Mouse (Mus musculus) c-Kit-positive CD71-positive TER-119-negative erythroid progenitor cells, embryonic 14.5 days (primary cell): ENCODE measurements at regions not wholly inside any gene's neighbourhood (a gene's known extent, or its start where the extent isn't known, plus 50 kb on each side); places are given as distances from the start of the nearest gene placed in this dataset.

Experiments used
- DNase-seq: peaks from one replicate; pipeline ENCODE4 v3.0.0-alpha.2; 2013; ENCODE audit warnings: low read depth

DNA sequence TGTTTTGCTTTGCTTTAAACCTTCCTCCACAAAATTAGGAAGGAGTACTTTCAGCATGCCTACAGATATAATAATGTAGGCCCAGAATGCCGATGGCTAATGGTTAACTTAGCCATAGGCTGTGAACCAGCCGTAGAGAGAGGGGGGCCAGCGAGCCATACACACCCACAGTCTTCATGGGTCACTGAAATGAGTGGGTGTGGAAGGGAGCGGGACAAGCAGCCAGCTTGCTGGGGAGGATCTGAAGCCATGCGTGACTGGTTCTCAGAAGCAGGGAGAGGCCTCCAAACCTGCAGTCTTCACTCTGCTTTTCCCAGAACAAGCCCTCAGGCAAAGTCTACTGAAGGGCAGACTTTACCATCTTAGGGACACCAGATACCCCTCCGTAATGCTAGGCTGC, 50.8 kb upstream of the Ptpn13 start:
- no peak for DNase-seq

DNA sequence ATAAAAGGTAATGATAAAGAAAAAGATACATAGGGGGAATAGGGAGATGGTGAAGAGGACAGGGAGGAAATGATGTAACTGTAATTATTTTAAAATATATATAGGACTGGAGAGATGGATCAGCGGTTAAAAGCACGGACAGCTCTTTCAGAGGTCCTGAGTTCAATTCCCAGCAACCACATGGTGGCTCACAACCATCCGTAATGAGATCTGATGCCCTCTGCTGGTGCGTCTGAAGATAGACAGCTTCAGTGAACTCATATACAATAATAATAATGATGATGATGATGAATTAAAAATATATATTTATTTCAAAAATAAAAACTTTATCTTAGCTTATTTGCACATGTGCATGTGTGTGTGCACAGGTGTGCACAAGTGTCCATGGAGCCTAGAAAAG, 51.9 kb upstream of the Ptpn13 start:
- no peak for DNase-seq

DNA sequence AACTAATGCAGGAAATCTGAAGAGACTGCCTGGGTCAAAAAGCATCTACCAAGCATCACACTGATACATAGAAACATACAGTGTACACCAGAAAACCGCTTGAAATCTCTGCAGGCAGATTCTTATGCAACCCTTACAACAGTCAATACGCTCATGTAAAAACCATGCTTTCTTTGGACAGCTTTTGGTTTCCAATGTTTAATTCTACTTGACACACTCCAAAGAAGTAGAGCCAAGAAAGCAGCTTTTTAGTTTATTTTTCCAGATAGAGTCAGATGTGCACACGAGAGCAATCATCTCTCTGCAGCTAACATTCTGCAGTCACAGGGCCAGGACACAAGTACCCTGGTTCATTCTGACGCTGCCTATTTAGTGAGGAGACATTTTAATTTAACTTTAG, 54.5 kb upstream of the Ptpn13 start:
- no peak for DNase-seq

DNA sequence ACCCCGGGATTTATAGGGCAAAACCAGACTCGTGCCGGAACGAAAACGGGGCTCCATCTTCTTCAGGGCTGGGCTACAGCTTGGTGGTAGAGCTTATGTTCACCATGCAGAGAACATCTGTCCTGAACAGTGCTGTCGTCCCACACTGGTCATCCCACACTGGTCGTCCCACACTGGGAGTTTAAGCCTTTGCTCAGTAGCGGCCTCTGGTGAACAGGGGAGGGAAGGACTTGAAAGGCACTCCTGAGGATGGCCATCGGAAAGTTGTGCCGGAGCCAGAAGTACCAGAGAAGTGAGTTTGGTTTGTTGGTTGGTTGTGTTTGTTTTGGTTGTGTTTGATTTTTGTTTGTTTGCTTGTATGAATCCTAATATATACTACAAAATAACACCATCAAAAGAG, 56.0 kb upstream of the Ptpn13 start:
- no peak for DNase-seq

DNA sequence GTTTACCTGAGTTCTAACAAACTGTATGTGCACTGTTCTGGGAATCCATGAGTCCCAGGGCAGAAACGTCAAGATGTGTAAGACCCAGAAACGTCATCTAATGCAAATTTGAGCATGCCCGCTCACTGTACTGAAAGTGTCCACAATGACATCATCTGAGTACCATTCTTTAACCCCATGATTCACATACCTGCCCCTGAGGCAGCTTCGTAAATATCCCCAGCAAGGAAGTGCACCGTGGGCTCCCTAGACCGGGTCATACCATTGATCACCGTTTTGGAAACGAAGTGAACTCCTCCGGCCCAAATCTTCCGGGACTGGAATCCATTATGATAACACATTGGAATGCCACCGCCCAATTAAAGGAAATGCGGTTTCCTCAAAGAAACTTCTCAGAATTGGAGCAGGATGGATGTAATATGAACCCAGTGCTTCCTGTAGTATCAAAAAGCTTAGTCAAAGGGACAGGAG, 57.8 kb upstream of the Ptpn13 start:
- DNase-seq = no peak

DNA sequence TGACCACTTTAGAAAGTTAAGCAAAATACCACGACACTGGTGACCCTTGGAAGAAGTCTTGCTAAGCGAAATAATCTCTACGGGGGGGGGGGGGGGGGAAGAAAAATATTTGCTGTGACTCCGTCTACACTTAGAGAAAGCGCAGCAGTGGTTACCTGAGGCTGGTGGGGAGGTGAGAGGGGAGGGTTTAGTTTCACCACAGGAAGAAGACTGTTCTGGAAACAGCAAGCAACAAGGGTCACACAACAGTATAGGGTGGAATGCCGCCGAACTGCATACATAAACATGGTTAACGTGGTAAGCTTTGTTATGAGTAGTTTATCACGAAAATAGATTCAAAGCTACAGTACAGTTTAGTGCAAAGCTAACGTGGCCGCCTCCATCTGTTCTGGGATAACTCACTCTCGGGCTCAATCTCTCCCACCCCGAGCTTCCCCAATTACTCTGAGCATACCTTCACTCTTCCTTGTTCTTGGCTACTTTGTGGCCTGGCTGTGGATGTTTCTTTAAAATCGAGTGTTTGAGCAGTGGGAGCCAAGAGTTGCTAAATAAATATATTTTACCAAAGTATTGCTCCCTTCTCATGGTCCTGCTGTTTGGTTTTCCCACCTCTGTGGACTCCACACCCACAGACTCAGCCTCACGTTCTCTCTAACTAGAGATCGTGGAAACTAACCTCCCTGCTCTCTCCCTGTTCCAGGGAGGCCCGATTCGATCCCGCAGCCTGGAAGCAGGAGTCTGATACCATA, 59.1 kb upstream of the Ptpn13 start:
- no peak for DNase-seq

DNA sequence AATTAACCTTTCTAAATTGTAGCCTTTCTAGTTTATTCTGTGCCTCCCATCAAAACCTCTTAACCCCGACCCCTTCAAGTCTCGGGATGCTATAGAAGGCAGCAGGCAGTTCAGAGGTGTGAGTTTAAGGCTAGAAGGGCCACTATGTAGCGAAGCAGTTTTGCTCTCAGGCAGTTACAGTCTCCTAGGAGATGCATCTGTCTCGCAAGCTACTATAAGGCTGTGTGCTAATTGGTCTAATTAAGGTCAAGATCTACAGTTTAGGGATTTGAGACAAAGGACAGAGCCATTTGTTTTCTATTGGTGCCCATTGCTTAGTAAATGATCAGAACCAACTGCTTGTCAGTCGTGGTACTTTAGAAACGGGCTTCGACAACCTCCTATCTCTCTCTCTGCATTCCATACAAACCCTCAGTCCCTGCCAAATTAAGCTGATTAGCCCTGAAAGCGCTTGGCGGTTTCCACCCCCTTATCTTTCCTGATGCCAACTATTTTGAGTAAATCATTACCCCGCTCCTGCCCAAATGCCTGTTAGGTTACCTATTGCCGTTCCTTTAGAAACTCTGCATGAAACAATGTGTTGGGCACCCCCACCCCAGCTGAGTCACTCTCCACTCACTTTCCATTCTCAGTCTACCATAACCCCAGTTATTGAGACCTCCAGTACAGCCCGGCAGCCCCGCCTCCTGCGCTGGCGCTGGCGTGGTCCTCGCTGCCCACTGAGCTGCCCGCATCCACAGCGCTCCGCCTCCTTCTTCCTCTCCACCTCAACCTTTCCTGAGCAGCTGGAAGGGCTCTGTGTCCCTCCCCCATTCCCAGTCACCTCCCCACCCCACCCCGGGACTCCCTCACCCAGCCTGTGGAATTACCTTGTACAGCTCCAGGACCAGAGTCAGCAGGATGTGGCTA, 59.9 kb upstream of the Ptpn13 start:
- DNase-seq = no peak

DNA sequence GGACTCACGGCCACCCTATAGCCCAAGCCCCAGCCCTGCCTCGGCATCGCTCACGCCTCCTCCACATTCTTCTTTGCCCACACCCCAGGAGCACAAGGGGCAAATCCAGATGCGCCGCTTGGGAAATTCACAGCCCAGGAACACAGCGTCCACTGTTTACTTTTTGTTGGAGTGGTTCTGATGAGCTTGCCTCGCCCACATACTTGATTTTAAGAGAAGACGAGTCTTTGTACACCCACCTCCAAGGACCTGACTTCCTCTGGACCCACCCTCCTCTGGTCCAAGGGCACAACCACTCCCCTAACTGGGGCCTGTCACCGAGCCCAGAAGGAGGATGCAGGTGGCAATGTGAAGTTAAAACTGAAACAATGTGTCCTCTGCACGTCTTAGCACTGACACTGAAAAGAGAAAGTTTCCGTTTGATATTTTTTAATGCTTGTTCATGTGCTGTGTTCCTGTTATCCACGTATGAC, 64.2 kb upstream of the Ptpn13 start:
- no peak for DNase-seq

DNA sequence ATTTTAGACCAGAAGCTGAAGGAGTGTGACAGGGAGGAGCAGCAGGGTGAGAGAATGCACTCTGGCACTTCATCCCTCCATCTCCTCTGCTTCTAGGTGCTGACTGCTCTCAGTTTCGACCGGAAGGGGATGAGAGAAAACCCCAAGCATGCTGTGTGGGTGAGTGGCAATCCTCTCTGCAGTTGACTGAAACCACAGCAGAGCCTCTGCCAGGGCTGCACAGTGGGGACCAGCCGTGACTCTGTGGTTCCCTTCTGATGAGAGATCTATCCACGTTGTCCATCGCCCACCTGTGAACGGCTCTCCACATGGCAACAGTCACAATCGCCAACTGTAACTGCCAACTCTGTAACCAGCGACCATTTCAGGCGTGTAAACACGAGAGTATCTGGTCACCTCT, 64.6 kb upstream of the Ptpn13 start:
- no peak for DNase-seq

DNA sequence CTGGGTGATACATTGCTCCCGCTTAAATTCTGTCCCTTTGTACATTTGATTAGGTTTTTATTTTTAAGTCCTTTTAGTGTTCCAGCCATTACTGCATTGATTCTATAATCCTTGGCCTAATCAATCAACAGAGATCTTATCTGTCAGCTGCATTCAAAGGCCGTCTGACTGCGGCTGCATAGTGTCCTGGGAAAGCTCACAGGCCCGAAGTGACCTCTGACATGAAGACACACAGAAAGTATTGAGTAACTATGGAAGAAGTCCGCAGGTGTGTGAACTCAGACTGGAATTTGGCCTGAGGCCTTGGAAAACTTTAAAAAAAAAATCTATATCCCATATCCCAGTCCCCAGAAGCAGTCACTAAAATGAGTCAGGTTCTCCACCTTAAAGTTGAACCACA, 67.4 kb upstream of the Ptpn13 start:
- no peak for DNase-seq

DNA sequence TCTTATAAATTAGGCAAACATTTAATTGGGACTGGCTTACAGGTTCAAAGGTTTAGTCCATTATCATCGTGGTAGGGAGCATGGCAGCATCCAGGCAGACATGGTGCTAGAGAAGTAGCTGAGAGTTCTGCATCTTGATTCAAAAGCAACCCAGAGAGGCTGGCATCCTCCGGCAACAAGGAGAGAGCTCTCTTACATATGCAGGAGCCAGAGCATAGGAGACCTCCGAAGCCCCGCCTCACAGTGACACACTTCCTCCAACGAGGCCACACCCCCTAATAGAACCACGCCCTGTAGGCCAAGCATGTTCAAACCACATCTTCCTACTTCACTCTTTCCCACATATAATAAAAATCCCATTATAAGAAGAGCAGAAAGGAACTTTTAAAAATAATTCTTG, 68.5 kb upstream of the Ptpn13 start:
- peak; percentile 19 for DNase-seq

DNA sequence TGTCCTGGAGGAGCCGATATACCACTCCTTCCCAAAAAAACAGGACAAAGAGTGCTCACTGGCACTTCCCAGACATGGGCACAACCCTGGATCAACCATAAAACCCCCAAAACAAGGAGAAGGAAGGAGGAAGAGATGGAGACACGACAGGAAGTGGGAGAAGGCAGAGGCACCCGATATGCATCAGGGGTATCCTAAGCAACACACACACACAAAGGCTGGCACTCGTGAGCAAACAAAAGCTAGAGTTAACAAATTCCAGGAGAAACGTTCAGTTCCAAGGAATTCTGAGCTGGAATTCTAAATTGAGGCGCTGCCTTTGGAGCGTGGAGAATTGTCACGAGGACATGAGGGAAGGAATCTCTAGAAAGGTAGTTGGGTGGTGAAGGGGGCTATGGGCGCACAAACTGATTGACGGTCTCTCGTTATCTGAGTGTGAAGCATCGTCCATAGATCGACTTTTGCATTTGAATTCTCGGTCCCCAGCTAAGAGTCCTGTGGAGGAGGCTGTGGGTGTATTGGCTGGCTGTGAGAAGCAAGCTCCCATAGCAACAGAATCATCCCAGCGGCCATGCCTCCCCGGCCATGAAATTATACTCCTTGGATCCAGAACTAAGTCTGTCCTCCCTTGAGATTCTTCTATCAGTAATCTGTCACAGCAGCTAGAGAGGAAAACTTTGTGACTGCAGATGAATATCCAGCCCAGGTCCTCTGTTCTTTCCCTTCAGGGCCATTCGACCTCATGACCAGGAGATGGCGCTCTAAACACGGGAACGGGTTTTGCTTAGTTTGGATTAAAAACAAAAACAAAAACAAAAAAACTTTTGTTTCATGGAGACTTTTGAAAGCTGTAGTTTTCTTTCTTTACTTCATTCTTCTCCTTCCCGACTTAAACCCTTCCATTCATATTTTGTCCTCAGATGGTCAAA, 69.4 kb upstream of the Ptpn13 start:
- peak; percentile 45 for DNase-seq

DNA sequence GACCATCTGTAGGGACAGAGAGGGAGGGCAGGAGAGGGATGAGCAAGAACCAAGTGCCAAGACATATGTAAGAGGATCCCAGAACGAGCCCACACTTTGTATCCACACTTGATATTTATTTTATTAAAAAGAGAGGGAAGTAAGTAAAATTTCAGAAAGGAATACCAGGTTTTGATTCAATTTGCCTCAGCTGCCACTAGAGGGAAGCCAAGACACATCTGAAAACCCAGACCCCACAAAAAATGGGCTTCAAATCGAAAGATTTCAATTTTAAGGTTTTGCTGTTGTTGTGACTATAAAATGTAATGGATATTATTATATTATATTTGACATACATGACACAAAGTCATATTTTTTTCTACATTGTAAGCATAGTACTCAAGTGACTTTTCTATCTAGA, 81.1 kb upstream of the Ptpn13 start:
- DNase-seq = no peak

DNA sequence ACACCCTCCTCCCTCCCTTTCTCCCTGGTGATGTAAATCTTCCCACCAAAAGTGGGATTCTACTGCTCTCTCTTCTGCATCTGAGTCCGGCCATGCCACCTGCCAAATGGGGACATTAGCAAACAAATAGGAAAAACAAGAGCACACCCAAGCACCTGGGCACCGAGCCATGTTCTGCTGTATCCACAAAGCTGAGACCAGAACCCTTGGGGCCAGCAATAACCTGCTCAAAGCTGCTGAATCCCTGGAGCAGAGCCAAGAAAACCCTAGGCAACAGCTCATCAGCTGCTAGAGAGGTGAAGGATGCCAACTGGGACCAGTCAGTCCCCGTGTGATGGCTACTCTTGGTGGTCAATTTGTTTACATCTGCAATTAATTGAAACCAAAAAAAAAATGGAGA, 83.5 kb upstream of the Ptpn13 start:
- DNase-seq = no peak

DNA sequence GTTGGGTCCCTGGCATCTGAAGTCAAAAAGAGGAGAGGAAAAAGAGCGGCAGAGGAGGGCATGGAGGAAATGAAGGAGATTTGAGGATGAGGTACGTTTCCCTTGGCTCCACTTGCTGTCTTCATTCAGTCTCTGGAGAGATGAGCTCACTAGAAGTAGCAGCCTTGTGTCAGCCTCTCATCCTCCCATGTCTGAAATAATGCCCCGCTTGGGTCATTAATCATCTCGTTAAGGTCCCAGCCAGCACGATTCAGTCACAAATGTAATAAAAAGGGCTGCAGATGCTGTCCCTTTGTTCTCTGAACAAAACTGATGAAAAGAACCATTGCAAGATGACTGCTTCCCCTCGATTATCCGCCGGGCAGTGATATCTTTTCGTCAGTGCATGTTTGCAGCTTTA, 84.4 kb upstream of the Ptpn13 start:
- DNase-seq = no peak

DNA sequence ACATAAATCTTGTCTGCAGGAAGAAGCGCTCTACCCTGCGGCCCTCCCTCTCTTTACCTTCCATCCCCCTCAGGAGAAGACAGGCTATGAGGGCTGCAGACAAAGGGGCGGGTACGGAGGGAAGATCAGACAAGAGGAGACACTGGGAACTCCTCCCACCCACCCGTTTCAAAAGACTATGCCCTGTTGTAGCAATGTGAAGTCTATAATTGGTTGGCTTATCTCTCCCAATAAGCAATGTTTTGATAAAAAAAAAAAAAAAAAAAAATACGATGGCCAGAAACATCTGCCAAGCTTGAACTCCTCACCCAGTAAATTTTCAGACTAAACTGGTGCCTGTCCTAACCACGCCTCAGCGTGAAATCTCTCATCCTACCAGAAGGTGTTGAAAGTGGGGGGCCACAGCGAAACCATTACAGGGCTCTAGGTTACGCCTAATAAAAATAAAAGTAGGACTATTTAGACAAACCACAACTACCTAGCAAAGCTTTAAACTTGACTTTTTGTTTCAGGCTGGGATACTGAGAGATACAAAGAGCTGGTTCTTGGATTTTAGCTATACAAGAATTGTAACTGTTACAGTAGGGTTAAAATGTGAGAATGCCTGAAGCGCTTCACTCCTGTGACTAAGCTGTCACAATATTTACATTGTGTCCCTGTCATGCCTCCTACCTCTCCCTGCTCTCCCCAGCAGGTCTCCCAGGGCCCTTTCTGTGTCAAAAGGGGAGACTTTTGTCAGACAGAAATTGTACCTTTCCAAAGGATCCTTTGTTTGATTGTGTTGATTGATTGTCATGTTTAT, 88.1 kb upstream of the Ptpn13 start:
- DNase-seq = no peak

DNA sequence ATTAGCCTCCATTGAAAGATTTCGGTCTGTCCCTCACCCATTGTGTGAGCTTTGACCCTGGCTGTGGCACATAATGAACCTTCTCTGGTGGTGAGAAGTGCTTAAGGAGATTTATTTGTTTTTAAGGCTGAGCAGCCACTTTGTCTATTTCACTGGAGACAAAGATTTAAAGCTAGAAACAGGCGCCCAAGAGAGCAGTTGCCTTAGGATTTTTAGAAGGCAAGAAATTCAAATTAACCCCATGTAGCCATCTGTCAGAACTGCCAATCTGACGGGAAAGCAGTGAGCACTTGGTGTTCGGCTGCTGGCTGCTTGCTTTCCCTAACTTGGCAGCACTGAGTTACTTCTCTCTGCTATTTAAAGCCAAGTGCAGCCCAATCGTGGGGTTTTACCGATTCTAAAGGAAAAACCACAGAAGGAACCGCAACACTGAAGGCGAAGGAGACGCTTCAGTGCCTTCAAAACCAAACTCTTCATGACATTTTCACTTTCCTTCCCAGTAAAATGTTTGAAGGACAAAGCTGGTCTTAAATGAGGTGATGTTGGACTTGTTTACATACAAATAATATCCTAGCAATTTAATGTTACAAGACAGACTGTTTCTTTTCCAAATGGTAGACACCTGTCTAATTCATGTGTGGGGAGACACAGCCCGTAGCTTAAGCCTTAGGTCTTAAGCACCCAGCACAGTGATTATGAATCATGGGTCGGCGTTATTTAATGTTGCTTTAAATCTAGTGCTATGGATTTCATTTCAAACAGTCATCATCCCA, 88.9 kb upstream of the Ptpn13 start:
- DNase-seq = no peak

DNA sequence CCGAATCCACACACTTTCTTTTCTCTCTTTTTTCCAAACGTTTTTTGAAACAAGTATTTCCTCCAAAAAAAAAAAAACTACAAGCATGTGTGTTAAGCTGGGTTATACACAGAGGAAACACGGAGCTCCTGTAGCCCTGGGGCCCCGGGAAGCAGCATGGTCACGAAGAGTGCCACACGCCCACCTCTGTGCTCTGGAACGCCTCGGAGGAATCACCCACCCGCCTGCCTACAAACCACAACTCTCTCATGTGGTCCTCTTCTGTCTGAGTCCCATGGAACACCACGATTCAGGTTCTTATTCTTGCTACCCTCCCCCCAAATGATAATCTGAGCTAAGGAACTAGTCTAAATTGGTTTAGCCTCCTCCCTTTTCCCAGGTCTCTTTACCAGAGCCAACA, 98.6 kb upstream of the Ptpn13 start:
- DNase-seq = no peak

DNA sequence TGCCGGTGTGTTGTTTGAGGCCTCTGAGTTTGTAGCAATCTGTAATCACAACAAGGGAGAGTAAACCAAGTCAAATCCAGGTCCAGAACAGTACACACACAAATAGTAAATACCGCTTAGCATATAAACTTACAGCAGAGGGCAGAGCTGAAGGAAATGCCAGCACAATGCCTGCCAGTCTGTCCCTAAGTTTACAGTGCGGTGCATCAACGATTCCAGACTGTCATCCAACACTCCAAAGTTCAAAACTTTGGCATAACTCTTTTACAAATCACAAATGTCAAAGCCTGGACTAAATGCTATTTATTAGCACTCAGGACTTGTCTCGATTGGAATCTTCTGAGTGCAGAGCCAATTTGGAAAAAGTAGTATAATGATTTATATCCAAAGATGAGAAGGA, 104.7 kb upstream of the Ptpn13 start:
- no peak for DNase-seq

DNA sequence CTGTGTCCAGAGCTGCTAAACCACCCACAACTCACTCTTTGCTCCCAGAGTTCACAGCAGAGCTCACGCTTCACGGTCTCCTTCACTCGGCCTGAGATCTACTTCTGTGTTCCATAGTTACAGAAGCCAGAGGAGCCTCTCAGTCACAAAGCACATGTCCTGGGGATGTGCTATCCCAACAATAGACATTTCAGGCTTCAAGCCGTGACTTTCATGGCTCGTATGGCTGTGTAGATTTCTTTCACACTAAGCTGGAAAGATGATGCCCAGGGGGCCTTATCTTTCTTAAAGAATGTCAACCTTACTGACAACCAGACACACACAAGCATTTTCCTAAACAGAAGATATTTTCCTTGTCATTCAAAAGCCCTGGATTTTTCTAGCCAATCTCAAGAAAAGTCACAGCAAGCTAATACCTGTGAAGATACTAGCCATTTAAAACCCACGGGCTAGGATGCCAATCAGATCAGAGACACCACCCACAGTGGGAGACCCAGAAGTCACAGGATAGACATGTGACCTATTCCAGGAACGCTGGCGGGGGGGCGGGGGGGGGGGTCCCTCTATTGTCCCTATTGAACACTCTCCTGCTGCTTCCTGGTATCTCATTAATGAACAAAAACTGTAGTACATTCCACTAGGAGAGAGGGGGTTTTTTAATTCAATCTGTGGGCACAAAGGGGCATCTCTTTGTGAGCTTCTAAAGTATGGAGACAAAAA, 98.8 kb upstream of the Mapk10 start:
- DNase-seq = no peak
